Mouse (Mus musculus) spleen, adult 2 months (tissue): ENCODE results near the gene Dlgap4.

Experiments used
- CTCF ChIP-seq: fragments of 200-500 bp; IDR thresholded peaks from 2 replicates; pipeline ENCODE4 v1.5.1; 2011; ENCODE audit warnings: mild to moderate bottlenecking, inconsistent platforms; ENCODE audit not compliant: insufficient read depth, insufficient read length, insufficient replicate concordance; ENCODE audit errors: extremely low read depth
- POLR2A ChIP-seq: fragments of 200-500 bp; IDR thresholded peaks from 2 replicates; pipeline ENCODE4 v1.6.1; 2011; ENCODE audit warnings: low read depth, low read length, inconsistent platforms

DNA sequence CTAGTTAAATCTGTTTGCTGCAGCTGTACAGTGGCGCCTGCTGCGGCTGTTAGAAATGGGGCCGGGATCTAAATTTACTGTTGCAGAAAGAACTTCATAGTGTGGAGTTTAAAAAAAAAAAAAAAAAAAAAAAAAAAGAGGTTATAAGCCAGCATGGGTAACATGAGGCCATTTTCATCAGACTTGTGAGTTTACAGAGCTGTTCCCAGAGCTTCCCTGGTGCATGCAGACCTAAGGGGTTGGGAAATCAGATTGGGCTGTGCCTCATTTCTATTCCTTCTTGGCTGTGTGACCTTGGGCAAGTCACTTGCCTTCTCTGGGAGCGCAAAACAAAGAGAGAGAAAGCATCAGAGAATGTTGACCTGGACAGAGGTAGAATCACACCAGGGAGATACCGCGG lies 55.1 kb downstream of the Dlgap4 start:
- no peak for TF ChIP-seq CTCF
- no peak for TF ChIP-seq POLR2A
